Mouse (Mus musculus) heart, adult 8-10 months (tissue): ENCODE results near the gene Etfb. TPM values are rescaled to one million over a fixed set of nuclear protein-coding genes. Genes with fewer than 3 reads are reported as not detected.

ENCODE experiments used
- DNase-seq: peaks from one replicate; pipeline ENCODE4 v3.0.0; 2022; ENCODE audit warnings: low spot score
- microRNA-seq: library from miRNA; unstranded; fragments of <30 nt; microRNA quantifications from one replicate; pipeline ENCODE4 v1.2.0, GENCODE M21; 2022
- total RNA-seq, 4 experiments: library from RNA; stranded (reverse); gene quantifications; 2 replicates each; pipeline ENCODE4 v1.2.4; 2022

Etfb gene
- total RNA-seq, 4 experiments from 2014 or later, result 1,243 to 1,357 (median 1,292) TPM

DNA sequence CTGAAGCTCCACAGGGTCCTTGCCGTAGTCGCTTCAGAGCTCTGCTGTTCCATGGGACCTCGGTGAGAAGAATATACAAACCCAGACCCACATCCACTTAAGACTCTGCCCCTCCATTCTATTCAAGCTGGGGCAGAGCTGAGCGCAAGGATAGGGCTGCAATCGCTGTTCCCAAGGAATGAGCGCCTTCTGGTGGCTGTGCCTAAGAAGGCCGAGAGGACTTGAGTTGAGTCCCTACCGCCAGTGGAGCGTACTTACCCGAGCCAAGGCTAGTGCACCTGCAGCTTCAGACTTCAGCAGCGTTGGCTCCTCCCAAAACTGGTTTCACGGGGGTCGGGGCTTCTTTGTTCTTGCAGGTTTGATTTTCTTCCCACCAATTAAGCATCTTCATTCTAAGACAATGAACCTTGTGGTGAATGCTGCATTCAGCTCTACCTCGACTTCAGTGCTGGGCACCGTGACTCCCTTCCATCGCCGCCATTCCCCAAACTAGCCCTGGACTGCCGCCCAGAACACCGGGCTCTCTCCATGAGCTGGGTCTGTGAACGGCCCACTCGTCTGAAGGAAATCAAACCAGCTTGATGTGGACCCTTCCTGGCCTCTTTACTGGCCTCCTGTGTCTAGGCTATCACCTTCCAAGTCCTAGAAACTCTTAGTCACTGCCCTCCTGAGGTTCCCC is 51.6 kb downstream of the Etfb start:
- no peak for DNase-seq

Small RNA genes lying within 50 kb of the gene (microRNA-seq; reads per million reads assigned to microRNA genes)
- gene Mir7051, result 3.4 reads per million, percentile 6 among the genes with 10 or more reads in this experiment

Other genes with a start within 250 kb of the Etfb start
- 10 to 100 TPM; 14.9 to 16.4 (median 15.7) TPM for gene Zfp715, start 130.8 kb upstream of the Etfb start, total RNA-seq
- not detected for gene Siglecf, start 92.7 kb upstream of the Etfb start, total RNA-seq
- gene Siglecg, start 35.9 kb upstream of the Etfb start, total RNA-seq, result under 1 TPM; 0.06 to 0.69 (median 0.15) TPM
- under 1 TPM in 1 of 4 experiments, not detected in 3; 0.32 TPM for gene Lim2, start 16.4 kb upstream of the Etfb start, total RNA-seq
- gene Nkg7, start 7.0 kb upstream of the Etfb start, total RNA-seq, result 1 to 10 TPM in 1 of 4 experiments, not detected in 3; 1.1 TPM
- not detected for gene Cldnd2, start 3.3 kb upstream of the Etfb start, total RNA-seq
- gene Gm45233, start within 50 bp of the Etfb start, total RNA-seq, result 1 to 10 TPM in 2 of 4 experiments, under 1 TPM in 2; 0.44 to 1.3 (median 0.94) TPM
- 1 to 10 TPM in 2 of 4 experiments, under 1 TPM in 2; 0.71 to 4.4 (median 1.6) TPM for gene Vsig10l, start 19.1 kb downstream of the Etfb start, total RNA-seq
- gene Iglon5, start 46.0 kb downstream of the Etfb start, total RNA-seq, result under 1 TPM; 0.09 to 0.38 (median 0.24) TPM
- not detected for gene 4931406B18Rik, start 61.9 kb downstream of the Etfb start, total RNA-seq
- 1 to 10 TPM; 1.6 to 3.1 (median 2.7) TPM for gene Cd33, start 100.3 kb downstream of the Etfb start, total RNA-seq
- gene Zfp658, start 118.2 kb downstream of the Etfb start, total RNA-seq, result 1 to 10 TPM in 1 of 4 experiments, under 1 TPM in 3; 0.66 to 1.1 (median 0.88) TPM
- gene Zfp719, start 135.5 kb downstream of the Etfb start, total RNA-seq, result 1 to 10 TPM; 4.4 to 8.0 (median 5.6) TPM
- gene Zfp819, start 163.1 kb downstream of the Etfb start, total RNA-seq, result not detected
- gene Ceacam18, start 190.6 kb downstream of the Etfb start, total RNA-seq, result not detected
- gene Siglece, start 216.1 kb downstream of the Etfb start, total RNA-seq, result 1 to 10 TPM in 3 of 4 experiments, under 1 TPM in 1; 0.75 to 1.6 (median 1.1) TPM
- gene Ctu1, start 227.9 kb downstream of the Etfb start, total RNA-seq, result 1 to 10 TPM; 2.9 to 3.4 (median 3.1) TPM
- gene Klk14, start 246.3 kb downstream of the Etfb start, total RNA-seq, result under 1 TPM in 3 of 4 experiments, not detected in 1; 0.27 to 0.49 (median 0.34) TPM